Mouse (Mus musculus): ENCODE measurements around the gene Mettl24.
"Not testable (repeated sequence)": the region's sequence is repeated elsewhere in the genome, so short reads cannot be mapped to it uniquely, and the experiment has no call there.

Mettl24 gene

DNA sequence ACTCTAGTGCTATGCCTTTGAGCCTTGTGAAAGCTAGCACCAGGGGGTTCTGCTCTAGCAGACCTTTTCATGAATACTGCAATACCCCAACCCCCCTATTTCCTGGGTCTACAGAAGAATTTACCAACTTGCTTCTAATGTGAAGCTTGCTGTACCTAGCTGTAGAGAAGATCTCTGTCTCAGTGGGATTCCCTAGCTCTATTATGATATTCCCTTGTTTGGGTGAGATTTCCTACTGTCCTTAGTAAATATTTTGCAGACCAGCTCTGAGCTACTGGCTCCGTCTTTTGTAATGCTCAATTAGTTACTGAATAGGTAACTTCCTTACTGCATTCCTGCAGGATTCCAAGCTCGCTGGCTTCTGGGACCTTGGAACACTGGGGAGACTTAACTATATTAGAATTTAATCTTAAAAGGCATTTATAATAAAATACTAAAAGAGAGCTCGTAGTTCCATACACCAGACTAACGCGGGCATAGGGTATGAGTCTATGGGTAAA lies 126.4 kb downstream of the Mettl24 start:
- DNase-seq (ENCODE audit: low spot score), result not testable (repeated sequence)

DNA sequence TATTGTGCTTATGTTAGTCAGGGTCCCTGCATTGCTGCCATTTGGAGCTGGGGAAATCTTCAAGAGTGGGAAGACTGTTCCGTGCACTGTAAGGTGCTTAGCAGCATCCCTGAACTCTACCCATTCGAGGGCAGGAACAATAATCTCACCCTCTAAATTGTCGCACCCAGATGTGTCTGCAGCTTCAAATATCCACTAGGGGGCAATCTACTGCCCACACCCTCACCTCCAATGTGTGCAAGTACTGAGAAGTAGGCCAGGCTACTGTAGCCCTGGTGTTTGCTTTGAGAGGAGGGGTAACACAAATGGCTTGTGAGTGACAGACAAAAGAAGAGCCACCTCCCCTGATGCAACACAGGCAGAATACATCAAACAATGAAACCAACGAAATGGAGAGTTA lies 130.5 kb downstream of the Mettl24 start:
- no peak for DNase-seq (ENCODE audit: low spot score)

DNA sequence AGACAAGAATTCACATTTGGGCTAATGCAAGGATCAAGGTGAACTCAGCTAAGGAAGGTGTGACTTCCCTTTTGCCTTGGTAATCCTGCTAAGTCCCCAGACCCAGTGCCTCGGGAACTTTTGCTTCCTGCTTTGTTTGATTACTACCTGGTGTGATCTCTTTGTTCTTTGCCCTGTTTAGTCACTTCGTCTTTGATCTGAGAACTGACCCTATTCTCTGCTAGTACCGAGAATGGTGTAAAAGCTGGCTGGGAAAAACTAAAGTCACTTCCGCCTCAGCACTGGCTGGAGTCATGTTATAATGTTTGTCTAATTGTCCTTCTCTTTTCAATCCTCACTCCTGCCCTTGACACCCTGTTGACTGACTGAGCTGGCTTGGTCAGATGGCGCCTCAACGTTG lies 133.4 kb downstream of the Mettl24 start:
- no peak for DNase-seq (ENCODE audit: low spot score)

DNA sequence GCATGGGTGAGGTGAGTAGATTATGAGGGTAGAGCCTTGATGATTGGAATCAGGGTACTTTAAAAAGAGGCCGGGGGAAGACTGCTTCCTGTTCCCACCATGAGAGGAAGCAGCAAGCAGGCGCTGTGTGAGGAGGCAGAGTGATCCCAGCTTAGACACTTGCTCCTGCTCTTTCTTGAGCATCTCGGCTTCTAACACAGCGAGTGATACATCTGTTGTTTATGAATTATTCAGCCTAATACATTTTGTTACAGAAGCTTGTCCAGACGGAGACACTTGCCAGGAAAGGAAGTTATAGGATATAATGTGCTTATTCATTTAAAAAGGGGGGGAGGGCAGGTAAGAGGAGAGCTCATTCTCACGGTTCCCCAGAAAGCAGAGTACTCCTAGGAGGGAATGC lies 142.9 kb downstream of the Mettl24 start:
- no peak for DNase-seq (ENCODE audit: low spot score)

DNA sequence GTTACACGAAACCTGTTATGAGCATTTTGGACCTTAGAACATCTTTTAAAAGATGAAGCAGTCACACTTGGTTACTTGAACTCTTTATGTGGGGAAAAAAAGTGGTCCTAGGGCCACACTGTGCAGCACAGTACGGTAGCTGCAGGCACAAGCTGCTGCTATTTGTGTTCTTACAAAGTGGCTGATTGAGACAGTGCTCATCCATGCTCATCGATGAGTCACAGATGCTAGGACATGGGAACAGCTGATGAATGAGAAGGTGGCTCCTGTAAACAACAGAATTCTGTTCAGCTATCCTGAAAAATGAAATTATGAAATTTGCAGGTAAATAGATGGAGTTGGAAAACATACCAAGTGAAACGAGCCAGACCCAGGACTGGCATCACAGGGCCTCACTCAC lies 144.6 kb downstream of the Mettl24 start:
- DNase-seq (ENCODE audit: low spot score), result no peak

DNA sequence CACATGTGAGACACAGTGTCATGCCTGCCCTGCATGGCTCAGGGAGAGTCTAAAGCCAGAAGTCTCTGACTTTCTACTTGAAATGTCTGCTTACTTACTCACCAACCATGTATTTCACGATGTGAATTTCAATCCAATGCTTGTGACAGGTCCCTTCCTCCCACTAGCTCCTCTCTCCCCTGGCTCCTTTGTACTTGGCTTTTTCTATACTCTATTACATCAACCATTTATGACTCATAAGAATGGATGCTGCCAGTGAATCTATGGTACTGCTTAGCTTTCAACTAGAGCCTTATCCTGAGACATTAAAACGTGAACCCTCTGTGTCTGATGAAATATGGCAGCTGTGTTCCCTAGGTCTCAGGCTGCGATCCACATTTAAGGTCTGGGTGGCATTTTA lies 147.2 kb downstream of the Mettl24 start:
- DNase-seq (ENCODE audit: low spot score), result no peak

DNA sequence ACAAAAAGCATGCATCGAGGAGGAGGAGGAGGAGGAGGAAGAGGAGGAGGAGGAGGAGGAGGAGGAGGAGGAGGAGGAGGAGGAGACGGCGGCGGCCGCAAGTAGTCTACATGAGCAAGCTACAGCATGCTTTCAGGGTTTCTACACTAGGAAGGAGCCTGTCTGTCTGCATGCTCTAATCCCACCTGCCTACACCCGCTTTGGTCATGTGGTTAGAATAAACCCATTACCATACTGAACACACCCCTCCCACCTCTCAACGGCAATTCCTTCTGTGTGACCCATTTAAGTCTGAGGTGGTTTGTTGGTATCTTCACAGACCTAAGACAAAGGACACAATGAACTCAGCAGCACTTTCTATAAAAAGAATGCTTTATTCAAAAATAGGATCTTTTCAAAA lies 148.2 kb downstream of the Mettl24 start:
- DNase-seq (ENCODE audit: low spot score), result no peak

DNA sequence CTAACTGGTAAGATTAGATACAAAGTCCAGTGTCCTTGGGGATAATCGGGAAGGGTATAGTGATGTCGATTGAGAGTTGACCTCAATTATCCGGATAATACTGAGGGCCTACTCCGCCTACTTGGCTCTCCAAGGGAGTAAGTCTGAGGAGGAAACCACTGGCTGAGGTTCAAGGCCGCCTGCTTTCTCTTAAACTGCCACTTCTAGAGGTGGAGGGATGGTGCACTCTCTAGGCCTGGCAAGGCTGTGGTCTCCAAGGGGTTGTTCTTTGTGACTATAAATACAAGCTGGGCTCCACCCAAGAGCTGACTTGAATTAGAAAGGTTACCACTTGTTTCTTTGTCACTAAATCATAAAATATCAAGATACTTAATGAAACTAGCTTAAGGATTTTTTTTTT lies 157.0 kb downstream of the Mettl24 start:
- DNase-seq (ENCODE audit: low spot score), result no peak

DNA sequence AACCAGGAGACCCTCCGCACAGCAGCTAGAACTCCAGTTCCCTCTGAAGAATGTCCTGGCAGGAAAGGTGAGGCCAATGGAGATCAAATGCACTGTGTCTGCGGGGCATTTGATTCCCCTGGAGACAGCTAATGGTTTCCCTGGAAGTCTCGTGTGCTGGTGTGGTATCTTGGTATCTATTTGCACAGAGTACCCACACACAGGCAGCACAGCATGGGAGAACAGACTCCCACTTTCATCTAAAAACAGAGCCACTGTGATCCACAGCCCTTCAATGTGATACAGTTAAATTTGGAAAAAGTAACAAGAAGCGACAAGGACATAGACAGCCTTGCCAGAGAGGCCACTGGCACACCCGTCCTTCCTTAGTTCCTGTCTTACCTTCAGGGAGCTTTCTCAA lies 160.8 kb downstream of the Mettl24 start:
- DNase-seq (ENCODE audit: low spot score), result no peak

DNA sequence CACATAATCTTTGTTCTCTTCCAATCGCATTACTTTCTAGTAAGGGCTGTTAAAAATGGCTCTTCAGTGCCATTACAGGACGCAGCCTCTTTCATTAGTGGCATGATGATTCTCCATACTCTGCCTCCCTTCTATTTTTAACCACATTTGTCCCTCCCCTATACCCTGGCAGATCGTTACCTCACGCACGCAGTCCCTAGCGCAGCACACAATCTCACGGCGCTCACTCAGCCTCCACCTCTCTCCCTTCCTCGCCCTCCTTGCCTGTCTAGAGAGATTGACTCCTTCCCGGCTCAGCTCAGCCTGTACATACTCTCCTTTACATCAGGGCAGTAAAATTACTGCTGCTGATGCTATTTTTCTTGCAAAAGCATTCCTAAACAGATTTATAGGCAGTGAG lies 161.5 kb downstream of the Mettl24 start:
- no peak for DNase-seq (ENCODE audit: low spot score)

DNA sequence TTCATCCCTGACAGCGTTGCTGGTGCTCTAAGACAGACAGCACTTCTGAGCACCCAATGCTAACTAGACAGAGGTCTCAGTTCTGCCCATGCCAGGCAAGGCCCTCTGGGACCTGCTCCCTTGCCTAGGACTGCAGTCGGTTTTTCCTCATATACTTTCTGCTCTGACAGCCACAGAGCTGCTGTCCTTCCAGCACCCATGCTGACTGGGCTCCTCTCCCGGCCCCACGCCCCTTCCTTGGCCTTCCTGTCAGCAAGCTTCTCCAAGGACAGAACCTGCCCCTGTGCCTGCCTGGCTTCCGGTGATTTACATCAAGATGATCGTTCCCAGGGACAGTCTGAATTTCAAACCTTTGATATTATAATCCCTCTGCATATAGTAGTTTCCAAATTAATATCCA lies 162.5 kb downstream of the Mettl24 start:
- no peak for DNase-seq (ENCODE audit: low spot score)

DNA sequence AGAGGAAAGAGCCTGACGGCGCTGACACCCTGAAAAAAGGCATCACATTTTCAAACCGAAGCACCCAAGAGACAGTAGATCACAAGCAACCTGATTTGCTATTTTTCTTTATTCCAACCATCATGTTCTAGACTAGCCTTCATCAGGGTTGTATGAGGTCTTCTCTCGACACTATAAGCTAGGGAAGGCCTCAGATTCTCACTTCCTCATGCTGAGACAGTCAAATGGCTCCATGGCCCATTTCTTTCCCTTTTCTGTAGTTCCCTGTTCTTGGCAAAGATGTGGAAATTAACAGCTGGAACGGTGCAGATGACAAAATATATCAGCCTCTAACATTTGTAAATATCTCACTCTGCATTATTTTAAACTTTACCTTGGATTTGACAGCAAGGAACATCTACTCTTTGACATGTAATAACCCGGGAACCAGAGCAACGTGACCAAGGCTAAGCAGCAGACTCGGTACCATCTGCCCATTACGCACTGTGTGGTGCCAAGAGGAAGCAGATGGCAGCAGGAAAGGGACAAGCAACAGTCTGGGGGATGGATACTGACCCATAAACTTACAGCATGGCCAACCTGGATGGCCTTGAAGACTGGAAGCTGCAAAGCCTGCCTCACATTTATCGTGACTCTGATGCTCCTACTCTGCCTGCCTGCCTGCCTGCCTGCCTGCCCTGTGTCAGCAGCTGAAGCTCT lies 164.2 kb downstream of the Mettl24 start:
- no peak for DNase-seq (ENCODE audit: low spot score)

DNA sequence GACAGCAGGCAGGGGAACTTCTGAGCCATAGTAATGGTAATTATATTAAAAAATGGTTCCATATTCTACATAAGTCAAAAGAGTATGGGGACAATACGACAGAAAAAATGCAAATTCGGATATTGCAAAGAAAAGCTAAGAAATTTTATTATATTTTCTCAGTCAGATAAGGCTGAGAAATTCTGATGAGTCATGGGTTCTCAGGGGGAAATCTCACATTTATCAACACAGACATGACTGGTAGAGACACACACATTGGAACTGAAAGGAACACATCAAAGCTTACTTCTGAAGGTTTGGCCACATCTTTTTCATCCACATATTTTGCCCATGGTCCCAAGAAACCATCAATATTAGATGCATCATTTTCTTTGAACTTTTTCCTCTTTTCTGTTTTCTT lies 167.6 kb downstream of the Mettl24 start:
- no peak for DNase-seq (ENCODE audit: low spot score)

DNA sequence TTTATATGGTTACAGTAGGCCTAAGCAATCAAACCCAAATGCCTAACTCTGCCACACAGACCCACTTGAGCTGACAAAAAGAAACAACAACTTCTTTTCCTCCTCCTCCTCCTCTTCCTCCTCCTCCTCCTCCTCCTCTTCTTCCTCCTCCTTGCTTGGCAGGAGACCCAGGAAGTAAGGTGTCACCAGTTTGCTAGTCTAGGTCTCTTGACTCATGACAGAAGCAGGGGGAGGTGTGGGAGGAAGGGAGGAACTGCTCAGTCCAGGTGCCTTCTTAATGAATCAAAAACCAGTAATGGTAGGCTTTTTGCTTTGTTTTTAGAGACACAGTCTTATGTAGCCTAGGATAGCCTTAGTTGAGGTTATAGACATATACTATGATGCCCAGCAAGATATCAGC lies 168.1 kb downstream of the Mettl24 start:
- no peak for DNase-seq (ENCODE audit: low spot score)

DNA sequence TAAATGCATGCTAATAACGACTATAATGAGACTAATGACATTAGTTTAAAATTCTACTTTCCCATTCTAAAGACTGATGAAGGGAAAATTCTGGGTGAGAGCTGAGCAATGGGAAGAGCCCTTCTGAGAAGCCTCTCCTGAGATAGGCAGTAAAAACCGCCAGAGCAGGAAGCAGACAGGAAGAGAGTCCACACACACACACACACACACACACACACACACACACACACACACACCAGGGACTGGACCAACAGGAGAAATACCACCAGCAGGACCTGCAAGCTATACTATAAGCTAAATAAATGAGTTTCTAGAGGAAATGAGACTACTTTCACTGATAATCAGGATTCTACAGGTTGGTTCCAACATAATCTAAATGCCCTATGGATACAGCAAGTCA lies 172.5 kb downstream of the Mettl24 start:
- DNase-seq (ENCODE audit: low spot score), result no peak

DNA sequence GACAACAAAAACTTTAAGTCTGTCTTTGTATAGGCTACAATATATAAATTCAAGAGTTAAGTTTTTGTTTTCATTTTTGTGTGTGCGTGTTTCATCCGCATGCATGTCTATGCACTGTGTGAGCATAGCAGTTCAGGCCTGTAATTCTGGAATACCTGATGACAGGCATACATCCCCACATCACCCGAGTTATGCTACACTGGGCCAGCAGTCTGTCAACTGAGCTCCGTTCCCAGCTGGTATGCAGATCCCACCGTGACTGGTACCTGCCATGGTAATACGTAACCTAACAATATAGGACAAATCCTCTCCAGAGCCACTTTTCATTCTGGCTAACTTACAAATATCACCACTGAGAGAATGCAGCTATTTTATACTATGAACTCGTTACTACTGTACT lies 173.6 kb downstream of the Mettl24 start:
- no peak for DNase-seq (ENCODE audit: low spot score)

DNA sequence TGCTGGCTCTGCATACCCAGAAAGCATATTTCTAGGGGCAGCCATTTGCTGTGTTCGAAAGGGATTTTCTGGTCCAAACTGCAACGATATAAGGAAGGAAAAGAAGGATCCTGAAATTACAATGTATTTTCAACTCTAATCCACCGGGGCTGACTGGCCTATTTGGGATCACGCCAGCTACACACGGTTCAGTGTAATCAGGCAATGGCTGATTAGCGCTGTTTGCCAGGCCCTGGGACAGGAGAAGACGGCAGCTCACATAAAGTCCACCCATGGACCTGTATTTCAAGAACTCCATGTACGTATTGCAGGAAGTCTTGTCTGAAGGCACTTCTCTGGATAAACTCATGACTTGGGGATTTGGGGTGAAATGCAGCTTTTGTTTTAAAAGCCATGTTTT lies 174.5 kb downstream of the Mettl24 start:
- no peak for DNase-seq (ENCODE audit: low spot score)
